Mouse (Mus musculus) lung, adult 2 months (tissue): ENCODE results near the gene Ltv1.

Source experiments
- CTCF ChIP-seq: fragments of 200-500 bp; IDR thresholded peaks from 2 replicates; pipeline ENCODE4 v1.5.1; 2011; ENCODE audit warnings: mild to moderate bottlenecking, low read length, control low read depth; ENCODE audit not compliant: insufficient read depth
- POLR2A ChIP-seq: fragments of 200-500 bp; IDR thresholded peaks from 2 replicates; pipeline ENCODE4 v1.6.1; 2011; ENCODE audit warnings: low read depth, mild to moderate bottlenecking, control low read depth, low read length, borderline replicate concordance; ENCODE audit errors: extremely low read depth

GRCm38 (mm10) chr10:13160913-13161312 is 32.1 kb downstream of the Ltv1 start:
- TF ChIP-seq CTCF (no peak), POLR2A (no peak)
